ENCODE assay signal across 8 mouse cellular contexts in genomic region chr1:167689262-167690137, GRCm38 (mm10). TPM values are rescaled to one million over a fixed set of nuclear protein-coding genes. Genes with fewer than 3 reads are reported as not detected.
DNase-seq lines count a peak whose midpoint lies in the region; ATAC-seq lines count a peak whose summit lies in the region.

No protein-coding gene starts in this region.

- H3K27me3 ChIP-seq in heart, embryonic 10.5 days (ENCODE audit: insufficient read depth, poor library complexity, severe bottlenecking): peaks cover 90% of the 10 kb centered on the region
- peaks cover 88% of the 10 kb centered on the region for H3K27me3 ChIP-seq in hindbrain, embryonic 13.5 days
- peaks cover 81% of the 10 kb centered on the region for H3K27me3 ChIP-seq in midbrain, embryonic 14.5 days (ENCODE audit: control insufficient read depth, insufficient read depth, low read length)

- intact Hi-C loops in left cerebral cortex, postnatal 36 days (cut with DNase I): loop anchor here (10.0 kb wide), 1 partner anchor 215 kb away; no protein-coding TSS in a partner anchor

- H3K36me3 ChIP-seq in heart, embryonic 10.5 days: no peaks in the 10 kb centered on the region
- H3K36me3 ChIP-seq in hindbrain, embryonic 13.5 days: no peaks in the 10 kb centered on the region
- H3K36me3 ChIP-seq in midbrain, embryonic 14.5 days (ENCODE audit: control insufficient read depth, insufficient read depth, low read length): no peaks in the 10 kb centered on the region

- H3K9ac ChIP-seq in hindbrain, embryonic 13.5 days: peak overlapping the region; percentile 66; the same call in 1 of the 2 replicates
- peak overlapping the region; percentile 45; the same call in 1 of the 2 replicates for H3K9ac ChIP-seq in midbrain, embryonic 14.5 days (replicated peaks; ENCODE audit: low read length)

- ATAC-seq in hindbrain, embryonic 13.5 days (ENCODE audit: low FRiP score): peak; percentile 73
- ATAC-seq in midbrain, embryonic 14.5 days (ENCODE audit: low FRiP score, low TSS enrichment): peak; percentile 65

- H3K4me1 ChIP-seq in heart, embryonic 10.5 days: peaks cover 21% of the 10 kb centered on the region
- H3K4me1 ChIP-seq in hindbrain, embryonic 13.5 days (replicated peaks): peaks cover 31% of the 10 kb centered on the region
- peaks cover 6% of the 10 kb centered on the region; the same call in 1 of the 2 replicates for H3K4me1 ChIP-seq in midbrain, embryonic 14.5 days (ENCODE audit: control insufficient read depth, insufficient read depth, low read length)

- peak overlapping the region; percentile 67 for H3K4me2 ChIP-seq in hindbrain, embryonic 13.5 days
- H3K4me2 ChIP-seq in midbrain, embryonic 14.5 days (ENCODE audit: low read length): peak overlapping the region; percentile 66

- no peak overlapping the region for H3K27ac ChIP-seq in heart, embryonic 10.5 days
- 0 out of 2 replicates have a peak overlapping the region, but pooled peaks have one; percentile 8 for H3K27ac ChIP-seq in hindbrain, embryonic 13.5 days
- H3K27ac ChIP-seq in midbrain, embryonic 14.5 days (replicated peaks; ENCODE audit: low read depth, low read length): peak overlapping the region; percentile 60

- no peaks in the 10 kb centered on the region; the same call in 1 of the 2 replicates for H3K9me3 ChIP-seq in heart, embryonic 10.5 days
- peaks cover 2% of the 10 kb centered on the region; the same call in 1 of the 2 replicates for H3K9me3 ChIP-seq in hindbrain, embryonic 13.5 days
- peaks cover 3% of the 10 kb centered on the region; the same call in 1 of the 2 replicates for H3K9me3 ChIP-seq in midbrain, embryonic 14.5 days (ENCODE audit: control insufficient read depth, low read length)

- 2% methylated on average over 36 of the region's 36 CpGs for WGBS in heart, embryonic 10.5 days
- WGBS in hindbrain, embryonic 13.5 days: under 1% methylated on average over 36 of the region's 36 CpGs
- WGBS in midbrain, embryonic 14.5 days: under 1% methylated on average over 36 of the region's 36 CpGs

- DNase-seq in heart, embryonic 10.5 days (ENCODE audit: low spot score): peak; percentile 76
- DNase-seq in heart, postnatal 4 days: no peak
- peak; percentile 58 for DNase-seq in embryo, embryonic 10 days (ENCODE audit: low spot score)
- DNase-seq in midbrain, embryonic 14.5 days: peak; percentile 39
- DNase-seq in thymus, postnatal 25 days: no peak
- no peak for DNase-seq in right cerebral cortex, postnatal 14 days
- DNase-seq in left cerebral cortex, postnatal 36 days (ENCODE audit: low spot score in 2 of 2): no peak

- H3K4me3 ChIP-seq in heart, embryonic 10.5 days: peak overlapping the region; percentile 65
- H3K4me3 ChIP-seq in hindbrain, embryonic 13.5 days: peak overlapping the region; percentile 44
- H3K4me3 ChIP-seq in midbrain, embryonic 14.5 days (replicated peaks; ENCODE audit: low read depth, low read length): peak overlapping the region; percentile 37

RNA-seq across cellular contexts. Expression of gene Lmx1a, which starts 0.5 kb away (rescaled TPM):
- 2.2 and 4.0 TPM in 2 replicates for polyA plus RNA-seq in heart, embryonic 10.5 days (2016; fragmentation: Nextera tagmentation; extraction: Ambion mirVana)
- not detected for total RNA-seq in heart, postnatal 4 days (2021)
- 9.2 and 10.1 TPM in 2 replicates for polyA plus RNA-seq in hindbrain, embryonic 13.5 days (2015; fragmentation: Nextera tagmentation; extraction: Ambion mirVana)
- 7.1 TPM in 2 replicates for polyA plus RNA-seq in midbrain, embryonic 14.5 days (2014; fragmentation: Nextera tagmentation; extraction: Ambion mirVana)
- not detected for total RNA-seq in left cerebral cortex, postnatal 36 days (2021)

Comparison
In these comparisons a context has a peak if more than half of its experiments do, and no peak if none do; other contexts are left out.
1. DNase-seq: peak in heart, embryonic 10.5 days (single experiment), embryo, embryonic 10 days (single experiment) and midbrain, embryonic 14.5 days (single experiment); none in heart, postnatal 4 days (single experiment), thymus, postnatal 25 days (single experiment), right cerebral cortex, postnatal 14 days (single experiment) and left cerebral cortex, postnatal 36 days (0 of 2).
2. Peak in every context shown above with its lines, with median percentiles within 50 percentile points of each other: H3K4me3 ChIP-seq.